Mouse (Mus musculus) frontal cortex, postnatal 14 days (tissue): ENCODE measurements at regions not wholly inside any gene's neighbourhood (a gene's known extent, or its start where the extent isn't known, plus 50 kb on each side); places are given as distances from the start of the nearest gene placed in this dataset.

Experiments used
- DNase-seq, 2 experiments: peaks; one replicate each; pipeline ENCODE4 v3.0.0; 2022; ENCODE audit warnings: low spot score in 2 of 2

DNA sequence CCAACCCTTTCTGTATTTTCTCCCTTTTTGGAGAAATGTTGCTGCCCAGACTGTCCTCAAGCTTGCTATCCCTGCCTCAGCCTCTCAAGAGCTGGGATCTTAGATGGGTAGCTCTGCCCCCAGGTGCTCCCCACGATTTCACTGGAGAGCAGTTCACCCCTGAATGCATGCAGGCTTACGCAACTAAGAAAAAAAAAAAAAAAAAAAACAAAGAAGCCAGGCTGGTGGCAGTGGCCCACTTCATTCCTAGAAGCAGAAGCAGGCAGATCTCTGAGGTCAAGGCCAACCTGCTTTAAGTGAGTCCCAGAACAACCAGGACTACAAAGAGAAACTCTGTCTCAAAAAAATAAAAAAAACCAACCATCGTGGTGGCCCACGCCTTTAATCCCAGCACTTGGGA, 51.2 kb upstream of the Fbxo11 start:
- no peak for DNase-seq

DNA sequence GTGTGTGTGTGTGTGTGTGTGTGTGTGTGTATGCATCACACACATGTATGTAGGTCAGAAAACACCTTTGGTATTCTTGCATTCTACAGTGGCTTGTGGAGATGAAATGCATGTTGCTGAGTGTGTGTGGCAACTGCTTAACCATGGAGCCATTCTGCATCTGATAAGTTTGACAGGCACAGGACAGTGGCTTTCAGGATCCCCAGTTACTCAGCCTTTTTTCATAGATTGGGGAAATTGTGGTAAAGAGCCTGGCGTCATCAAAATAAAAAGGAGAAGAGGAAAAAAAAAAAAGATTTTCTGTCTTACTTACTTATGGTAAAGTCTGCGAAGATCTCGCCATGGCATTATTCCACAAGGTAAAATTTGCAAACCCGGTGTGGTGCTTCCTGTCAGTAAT, 53.6 kb upstream of the Fbxo11 start:
- DNase-seq = no peak

DNA sequence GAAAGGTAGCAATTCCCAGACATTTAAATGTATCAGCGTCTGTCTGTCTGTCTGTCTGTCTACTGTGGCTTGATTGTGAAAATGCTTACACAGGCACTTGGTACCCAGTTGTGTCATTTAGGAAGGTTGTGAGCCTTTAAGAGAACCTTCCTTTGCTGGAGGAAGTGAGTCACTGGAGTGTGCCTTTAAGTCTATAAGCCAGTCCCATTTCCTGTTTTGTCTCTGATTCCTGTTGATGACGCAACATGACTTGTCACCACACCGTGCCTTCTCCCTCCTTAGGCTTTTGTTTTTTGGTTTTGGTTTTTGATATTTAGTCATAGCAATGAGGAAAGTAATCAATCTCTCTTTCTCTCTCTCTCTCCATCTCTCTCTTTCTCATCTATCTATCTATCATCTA, 58.6 kb upstream of the Fbxo11 start:
- no peak for DNase-seq

DNA sequence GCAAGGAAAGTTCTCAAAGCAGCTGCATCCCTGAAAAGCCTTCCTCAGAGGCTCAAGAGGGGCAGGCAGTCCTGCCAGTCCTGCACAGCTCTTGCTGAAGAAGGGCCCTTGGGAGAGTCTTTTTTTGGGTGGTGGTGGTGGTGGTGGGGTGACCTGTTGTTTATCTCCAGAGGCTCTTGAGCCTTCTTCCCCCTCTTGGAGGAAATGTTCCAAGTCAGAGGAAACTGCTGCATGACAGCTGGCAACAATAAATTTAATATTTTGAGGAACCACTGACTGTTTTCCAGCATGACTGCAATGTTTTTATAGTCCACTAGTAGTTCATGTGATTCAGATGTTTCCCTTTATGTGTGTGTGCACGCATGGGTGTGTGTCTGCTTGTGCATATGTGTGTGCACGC, 62.0 kb upstream of the Fbxo11 start:
- DNase-seq = no peak

DNA sequence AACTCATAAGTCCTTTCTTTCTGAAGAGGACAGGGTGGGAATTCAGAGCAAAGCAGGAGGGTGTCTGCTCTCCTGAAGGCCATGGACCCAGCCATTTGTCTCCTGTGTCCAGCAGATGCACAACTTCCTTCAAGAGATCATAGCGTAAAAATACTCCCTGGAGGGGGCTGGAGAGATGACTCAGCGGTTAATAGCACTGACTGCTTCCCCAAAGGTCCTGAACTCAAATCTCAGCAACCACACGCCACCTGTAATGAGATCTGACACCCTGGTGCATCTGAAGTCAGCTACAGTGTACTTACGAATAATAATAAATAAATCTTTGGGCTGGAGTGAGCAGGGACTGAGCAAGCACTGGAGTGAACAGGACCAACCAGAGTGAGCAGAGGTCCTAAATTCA, 66.2 kb upstream of the Fbxo11 start:
- DNase-seq = no peak

DNA sequence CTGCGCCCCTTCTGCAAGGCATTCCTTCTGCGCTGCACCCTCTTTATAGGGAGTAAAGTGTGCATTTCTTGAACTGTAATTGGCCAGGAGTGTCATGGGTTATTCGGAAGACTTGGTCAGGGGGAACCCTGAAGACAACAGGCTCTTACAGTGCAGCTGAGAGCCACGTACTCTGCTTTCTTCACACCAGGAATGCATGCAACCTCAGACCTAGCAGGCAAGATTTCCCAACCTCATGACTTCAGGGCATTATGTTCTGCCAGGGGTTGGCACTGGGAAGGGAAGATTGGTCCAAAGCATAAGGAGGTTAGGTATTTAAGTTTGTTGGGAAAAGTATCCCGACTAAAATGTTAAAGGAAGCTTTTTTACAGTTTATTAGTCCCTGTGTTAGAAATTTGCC, 66.9 kb upstream of the Fbxo11 start:
- no peak for DNase-seq

DNA sequence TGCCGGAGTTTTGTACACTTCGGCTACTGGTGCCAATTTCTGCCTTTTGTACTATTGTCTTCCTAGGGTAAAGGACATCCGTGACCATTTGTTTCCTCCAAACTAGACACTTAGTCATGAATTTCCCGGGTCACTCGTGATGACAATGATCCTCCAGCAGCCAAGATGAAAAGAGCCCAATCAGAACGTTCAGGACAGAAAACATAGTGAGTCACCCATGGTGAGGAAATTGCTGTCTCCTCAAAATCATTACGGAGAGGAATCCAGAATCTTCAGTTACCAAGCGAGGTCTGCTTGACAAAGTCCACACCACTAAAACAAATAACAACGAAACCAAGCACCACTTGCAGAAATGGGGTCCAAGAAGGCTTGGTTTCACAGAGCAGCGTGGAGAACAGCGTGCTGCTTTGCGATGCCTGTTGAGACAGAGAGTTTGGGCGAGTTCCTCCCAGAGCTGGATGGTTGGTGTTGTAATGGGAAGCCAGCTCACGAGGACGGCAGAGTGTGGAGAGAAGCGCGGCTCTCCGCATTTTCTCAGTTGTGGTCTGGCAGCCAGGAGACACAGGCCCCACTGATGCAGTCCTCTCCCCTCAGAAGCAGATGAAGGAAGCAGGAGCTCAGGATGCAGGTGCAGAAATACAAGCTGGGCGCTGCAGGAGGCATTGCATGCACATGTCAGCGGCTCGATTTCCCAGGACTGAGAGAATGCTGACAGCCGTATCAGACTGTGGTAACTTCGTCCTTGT, 67.7 kb upstream of the Fbxo11 start:
- no peak for DNase-seq

DNA sequence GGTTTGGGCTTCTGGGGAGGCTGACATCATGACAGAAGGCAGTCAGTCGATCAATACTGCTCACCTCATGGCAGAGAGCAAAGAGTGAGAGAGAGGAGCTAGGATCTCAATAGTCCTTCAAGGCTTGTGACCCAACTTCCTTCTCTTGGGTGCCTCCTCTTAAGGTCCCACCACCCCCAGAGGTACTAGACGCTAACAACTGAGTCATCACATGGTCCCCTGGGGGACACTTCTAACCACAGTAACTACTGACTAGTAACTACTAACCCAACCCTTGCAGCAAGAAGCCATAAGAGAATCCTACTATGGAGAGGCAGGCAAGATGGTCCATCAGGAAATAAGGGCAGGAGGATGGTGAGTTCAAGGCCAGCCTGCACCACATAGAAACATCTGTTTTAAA, 69.5 kb upstream of the Fbxo11 start:
- no peak for DNase-seq

DNA sequence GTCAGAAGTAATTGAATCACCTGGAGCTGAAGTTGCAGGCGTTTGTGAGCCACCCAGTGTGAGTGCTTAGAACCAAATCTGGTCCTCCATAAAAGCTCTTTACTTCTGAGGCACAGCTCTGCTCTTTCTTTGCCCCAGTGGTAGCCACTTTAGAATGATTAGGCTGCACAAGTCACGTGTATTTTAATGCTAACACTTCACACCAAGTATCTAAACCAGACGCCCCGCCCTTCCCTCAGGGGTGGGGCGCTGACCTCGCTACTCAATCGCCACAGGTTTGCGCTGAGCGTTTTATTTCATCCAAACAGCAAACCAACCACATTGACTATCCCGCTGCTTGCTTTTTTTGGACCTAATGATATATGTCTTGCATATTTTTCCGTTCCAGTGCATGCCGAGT, 76.4 kb upstream of the Fbxo11 start:
- DNase-seq = no peak

DNA sequence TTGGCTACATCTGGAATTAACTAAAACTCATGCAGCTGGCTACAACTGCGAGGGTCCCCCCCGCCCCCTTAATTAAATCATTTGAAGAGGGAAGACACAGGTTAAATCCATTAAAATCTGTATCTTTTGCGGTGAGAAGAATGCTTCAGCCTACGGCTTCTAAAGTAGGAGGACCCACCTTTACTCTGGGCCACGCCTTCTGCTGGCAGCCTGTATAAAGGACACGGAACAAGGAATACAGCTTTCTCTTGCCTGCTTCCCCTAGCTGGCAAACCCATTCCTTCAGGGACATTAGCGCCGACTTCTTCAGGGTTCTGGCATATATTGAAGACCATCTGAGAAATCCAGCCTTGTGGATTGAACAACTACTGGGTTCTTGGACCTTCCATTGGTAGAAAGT, 76.9 kb upstream of the Fbxo11 start:
- DNase-seq = no peak

DNA sequence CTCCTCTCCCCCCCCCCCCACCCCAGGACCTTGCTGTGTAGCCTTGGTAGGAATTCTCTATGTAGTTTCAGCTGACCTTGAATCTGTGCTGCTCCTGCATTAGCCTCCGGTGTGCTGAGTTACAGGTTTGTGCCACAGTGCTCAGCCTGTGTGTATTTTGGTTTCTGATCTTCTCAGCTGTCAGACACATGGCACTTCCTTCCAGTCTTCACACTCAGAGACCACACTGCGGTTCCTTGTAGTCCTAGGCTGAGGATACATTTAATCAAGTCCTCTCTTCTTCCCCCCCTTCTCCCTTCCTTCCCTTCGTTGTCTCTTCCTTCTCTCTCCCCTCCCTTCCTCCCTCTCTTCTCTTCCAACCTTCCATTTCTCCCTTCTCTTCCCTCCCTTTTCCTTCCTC, 77.7 kb upstream of the Fbxo11 start:
- DNase-seq = no peak

DNA sequence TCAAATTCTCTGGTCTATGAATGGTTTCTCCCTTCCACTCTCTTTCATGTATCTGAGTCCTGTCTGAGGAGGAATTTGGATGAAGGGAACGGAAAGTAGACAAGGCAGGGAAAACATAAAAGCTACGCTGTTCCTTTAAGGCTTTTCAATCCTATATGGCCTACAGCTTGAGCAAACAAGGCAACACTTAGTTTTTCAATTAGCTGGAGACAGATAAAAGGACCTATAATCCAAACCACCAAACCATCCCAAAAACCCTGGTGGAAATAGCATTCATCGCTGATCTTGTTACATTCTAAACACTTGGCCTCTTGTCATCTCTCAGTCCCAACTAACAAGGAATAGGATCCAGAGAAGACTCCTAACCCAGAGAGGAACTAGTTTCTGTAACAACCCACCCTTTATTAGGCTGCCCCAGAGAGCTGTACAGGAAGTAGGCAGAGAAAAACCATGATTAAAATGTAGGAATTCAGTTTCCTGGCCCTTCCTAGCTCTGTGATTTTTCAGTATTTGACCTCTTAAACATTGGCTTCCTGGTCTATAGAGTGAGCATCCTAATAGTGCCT, 78.4 kb upstream of the Fbxo11 start:
- no peak for DNase-seq

DNA sequence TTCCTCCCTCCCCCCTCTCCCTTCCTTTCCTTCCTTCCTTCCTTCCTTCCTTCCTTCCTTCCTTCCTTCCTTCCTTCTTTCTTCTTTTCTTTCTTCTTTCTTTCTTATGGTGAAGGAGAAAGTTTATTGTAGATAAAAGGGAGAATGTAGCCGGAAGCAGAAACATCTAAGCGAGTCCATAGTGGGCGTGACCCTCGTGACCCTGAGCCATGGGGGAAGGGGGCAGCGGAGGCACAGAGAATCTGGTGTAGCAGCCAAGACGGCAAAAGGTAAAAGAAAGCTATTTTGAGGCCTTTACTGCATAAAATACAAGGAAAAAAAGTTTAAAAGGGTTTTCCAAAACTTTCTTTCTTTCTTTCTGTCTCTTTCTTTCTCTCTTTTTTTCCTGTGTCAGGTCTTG, 93.5 kb upstream of the Fbxo11 start:
- no peak for DNase-seq

DNA sequence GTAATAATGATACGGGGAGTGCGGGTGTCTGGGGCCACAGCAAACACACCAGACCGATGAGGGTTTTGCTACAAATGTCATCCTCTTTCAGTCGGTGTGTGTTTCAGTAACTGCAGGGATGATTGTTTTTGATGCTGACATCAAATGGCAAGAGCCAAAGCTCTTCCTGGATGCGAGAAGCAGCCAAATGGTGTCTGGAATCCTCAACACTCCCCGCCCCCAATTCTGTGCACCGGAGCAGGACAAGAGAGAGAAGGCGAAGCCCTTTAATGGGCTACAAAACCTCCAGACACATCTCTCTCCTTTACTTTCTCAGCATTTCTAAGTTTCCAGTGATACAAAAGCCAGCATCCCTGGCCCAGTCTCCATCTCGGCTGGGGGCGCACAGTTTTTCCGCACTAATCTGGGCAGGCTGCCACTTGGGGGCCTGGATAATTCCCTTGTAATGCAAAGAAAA, 94.1 kb upstream of the Fbxo11 start:
- DNase-seq = no peak

DNA sequence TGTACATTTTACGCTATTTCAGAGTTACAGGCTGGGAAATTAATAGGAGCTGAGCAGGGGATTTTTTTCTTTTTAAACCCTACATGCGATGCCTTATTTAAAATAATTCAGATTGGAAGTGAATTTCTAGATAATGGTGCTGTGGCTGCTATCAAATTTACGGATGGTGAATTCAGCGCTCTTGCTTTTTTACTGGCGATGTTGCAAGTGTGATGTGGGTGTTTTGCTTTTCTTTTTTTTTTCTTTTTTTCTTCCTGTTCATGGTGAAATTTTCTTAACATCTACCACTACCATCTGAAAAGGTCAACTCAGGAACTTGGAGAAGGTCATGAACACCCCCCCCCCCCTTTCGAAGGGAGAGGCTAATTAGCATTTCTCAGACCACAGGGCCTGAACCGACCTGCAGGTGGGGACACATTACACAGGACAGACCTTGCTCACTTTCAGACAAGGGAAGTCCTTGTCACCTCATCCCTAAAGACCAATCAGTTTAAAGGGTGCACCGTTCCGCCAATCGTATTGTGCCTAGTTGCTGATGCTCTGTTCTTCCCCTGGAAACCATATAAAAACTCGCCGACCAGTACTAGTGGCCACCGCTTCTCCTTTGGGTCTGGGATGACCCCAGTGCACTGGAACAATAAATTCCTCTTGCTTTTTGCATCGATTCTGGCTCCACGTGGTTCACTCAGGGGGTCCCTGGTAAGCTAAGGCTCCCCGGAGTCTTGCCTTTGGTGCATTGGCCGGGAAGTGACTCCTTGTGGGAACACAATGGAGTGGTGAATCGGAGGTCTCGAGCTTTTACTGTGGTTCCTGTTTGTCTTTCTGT, 95.0 kb upstream of the Fbxo11 start:
- no peak for DNase-seq

DNA sequence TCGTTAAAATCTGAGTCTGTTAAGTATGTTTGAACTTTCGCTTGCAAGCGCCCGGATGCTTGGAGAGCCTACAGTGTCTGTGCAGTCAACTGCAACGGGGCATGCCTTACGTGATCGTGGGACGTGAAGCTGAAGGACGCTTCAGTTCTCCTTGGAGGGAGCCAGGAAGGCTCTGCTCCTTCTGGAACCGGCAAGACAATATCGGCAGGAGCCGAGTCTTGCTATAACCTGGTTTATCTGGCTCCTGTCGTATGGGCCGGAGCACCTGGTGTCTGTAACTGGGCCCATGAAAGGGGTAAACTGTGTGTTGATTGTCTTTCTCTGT, 95.5 kb upstream of the Fbxo11 start:
- no peak for DNase-seq

DNA sequence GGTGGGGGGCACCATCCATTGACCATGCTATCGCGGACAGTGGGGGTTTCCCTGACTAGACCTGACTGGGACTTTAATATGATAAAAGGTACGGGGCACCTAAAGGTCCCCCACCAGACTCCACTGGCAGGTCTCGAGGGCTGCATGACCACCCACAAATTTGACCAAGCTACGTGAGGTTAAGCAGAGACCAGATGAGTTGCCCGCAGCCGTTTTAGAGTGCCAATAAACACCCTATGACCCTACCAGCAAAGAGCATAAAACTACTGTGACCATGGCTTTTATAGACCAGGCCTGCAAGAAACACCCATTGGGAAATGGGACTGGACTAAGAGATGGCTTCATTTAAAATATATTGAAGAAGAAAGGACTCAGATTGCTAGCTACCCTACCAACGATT, 96.7 kb upstream of the Fbxo11 start:
- no peak for DNase-seq

DNA sequence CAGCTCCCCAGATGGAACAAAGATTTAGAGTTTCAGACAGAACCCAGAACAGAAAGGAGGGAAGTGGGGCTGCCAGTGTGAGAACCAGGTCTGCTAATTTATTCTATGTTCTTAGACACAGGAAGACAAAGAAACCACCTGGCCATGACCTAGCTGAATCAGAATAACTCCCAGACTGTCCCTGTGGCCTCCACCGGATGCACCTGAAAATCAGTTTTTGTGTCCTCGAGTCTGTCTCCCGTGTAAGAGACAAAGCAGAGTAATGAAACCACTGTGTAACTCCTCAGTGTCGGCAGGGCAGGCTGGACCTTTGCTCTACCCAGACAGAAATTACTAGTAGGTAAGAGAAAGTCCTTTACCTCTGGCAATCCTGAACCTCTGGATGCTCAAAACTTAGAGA, 99.7 kb upstream of the Fbxo11 start:
- no peak for DNase-seq

DNA sequence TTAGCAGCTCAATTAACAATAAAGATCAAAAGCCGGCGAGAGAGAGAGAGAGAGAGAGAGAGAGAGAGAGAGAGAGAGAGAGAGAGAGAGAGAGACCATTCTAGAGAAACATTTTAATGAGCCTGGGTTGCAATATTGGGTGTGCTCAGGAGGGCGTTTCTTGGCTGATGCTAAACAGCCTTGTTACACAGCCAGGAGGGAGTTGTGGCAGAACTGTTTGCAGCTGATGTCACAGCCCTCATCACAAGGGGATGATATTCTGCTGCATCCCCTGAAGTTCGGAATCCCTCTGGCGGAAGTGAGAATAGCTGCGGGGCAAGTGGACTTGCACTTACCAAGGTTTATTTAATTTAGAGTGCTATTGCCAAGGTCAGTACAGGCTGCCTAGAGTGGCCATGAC, 100.7 kb upstream of the Fbxo11 start:
- no peak for DNase-seq

DNA sequence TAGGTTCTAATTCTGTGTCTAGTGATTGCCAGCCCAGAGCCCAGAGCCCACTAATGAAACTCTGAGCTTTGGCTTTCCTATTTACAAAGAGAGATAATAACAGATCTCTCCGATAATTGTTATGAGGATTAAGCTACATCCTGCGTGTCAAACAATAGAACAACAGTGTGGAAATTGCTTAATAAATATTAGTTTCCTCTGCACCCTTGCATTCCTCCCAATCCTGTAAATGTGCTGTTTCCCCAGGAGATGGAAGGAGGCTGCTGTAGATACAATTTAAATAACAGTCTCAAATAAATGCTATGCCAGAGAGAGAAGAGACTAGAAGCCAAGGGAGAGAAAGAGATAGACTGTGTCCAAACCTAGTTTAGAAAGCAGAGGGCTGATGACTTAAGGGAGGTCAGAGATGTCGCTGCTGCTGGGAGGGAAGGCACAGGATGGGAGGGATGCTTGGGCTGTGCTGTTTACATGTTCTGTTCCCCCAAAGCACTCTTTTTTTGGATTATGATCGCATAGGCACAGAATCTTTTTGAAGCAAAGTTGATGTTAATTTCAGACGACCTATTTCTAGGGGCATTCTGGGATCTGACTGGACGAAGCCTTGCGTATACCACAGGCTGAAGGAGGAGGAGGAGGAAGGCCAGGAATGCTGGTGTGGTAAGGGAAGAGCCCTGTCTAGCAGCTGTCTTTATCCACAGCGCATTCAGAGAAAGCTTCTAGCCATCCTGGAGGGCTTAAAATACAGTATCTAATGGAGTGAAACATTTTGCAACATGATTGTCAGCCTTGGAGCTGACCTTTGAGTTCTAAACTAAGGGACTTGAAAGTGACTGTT, 103.4 kb upstream of the Fbxo11 start:
- no peak for DNase-seq

DNA sequence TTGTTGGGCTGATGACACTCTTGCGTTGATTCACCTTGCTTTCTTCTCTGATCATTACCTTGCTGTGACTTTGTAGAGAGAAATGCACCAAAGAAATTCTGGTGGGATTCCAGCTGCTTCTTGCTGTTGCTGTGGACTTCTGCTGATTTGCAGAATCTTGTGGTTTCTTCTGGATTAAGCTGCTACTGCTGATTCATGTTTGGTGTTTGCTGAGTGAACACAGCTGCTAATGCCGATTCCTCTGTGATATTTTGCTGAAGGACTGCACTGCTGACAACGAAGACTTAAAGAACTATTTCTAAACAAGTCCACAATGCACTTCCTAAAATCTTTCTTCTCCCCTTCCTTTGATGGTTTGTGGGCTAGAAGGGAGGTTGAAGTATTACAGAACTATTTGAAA, 106.5 kb upstream of the Fbxo11 start:
- DNase-seq = no peak

DNA sequence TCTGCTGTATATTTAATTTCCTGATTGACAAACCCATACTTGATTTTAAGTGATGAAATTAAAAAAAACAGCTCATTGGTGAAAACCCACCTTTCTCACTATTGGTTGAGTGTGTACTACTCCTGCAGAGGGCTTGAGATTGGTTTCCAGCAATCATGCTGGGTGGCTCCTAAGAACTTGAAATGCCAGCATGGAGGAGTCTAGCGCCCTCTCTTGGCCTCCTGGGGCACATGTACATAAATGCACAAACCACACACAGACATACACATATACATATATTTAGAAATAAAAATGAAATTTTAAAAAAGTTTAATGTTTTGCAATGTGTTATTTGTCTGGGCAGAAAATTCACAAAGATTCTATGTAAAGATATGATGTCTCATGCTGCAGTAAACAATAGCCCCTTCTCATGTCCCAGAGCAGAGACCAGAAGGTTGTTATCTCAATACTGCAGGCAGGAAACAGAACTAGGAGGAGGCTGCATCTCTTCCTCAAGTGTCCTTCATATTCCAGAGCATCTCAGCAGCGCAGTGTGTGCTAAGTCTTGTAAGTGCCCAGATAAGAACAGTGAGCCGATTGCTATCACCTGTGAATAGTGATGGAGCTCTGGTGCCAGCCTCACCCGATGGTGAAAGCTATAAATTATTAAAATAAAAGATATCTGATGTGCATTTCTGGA, 108.4 kb upstream of the Fbxo11 start:
- no peak for DNase-seq
